In genomic region chr6:71486867-71487266, GRCm38 (mm10) we compare ENCODE assay signal across 23 mouse cellular contexts.
"Had no signal": no experiment of that assay in that cellular context is flagged by ENCODE, and none has a peak within 500 bp of the region (broad histone marks: within the 10 kb centered on the region; RNA-seq: fewer than 3 reads in every experiment).

No protein-coding gene starts in this region.

- H3K4me3 ChIP-seq: limb, embryonic 12.5 days; limb, embryonic 15.5 days; lung, embryonic 15.5 days; megakaryocyte, embryonic 14.5 days; midbrain, embryonic 10.5 days; neural tube, embryonic 12.5 days; neural tube, embryonic 15.5 days had no signal

- H3K27me3 ChIP-seq: limb, embryonic 12.5 days; limb, embryonic 15.5 days; lung, embryonic 15.5 days; megakaryocyte, embryonic 14.5 days; neural tube, embryonic 12.5 days; neural tube, embryonic 15.5 days had no signal

- H3K9ac ChIP-seq: limb, embryonic 12.5 days; limb, embryonic 15.5 days; liver, embryonic 14.5 days; lung, embryonic 15.5 days; neural tube, embryonic 12.5 days; neural tube, embryonic 15.5 days had no signal

- H3K4me1 ChIP-seq: limb, embryonic 12.5 days; limb, embryonic 15.5 days; lung, embryonic 15.5 days; midbrain, embryonic 10.5 days; neural tube, embryonic 12.5 days; neural tube, embryonic 15.5 days had no signal

- DNase-seq: kidney, adult 18-20 months; kidney, adult 9 months; kidney, postnatal 14 days; kidney, postnatal 4 days; left cerebral cortex, postnatal 4 days; lung, adult 18-20 months; lung, postnatal 10 days; lung, postnatal 36 days; midbrain, embryonic 14.5 days; retina, postnatal 1 day; right cerebral cortex, postnatal 25 days; spleen, adult 18-20 months; thymus, adult 2 months; thymus, postnatal 14 days; thymus, postnatal 4 days had no signal

- H3K36me3 ChIP-seq: limb, embryonic 12.5 days; limb, embryonic 15.5 days; lung, embryonic 15.5 days; midbrain, embryonic 10.5 days; neural tube, embryonic 12.5 days; neural tube, embryonic 15.5 days had no signal

- H3K4me2 ChIP-seq: limb, embryonic 12.5 days; limb, embryonic 15.5 days; lung, embryonic 15.5 days; neural tube, embryonic 12.5 days; neural tube, embryonic 15.5 days had no signal

- H3K9me3 ChIP-seq: limb, embryonic 12.5 days; limb, embryonic 15.5 days; lung, embryonic 15.5 days; midbrain, embryonic 10.5 days; neural tube, embryonic 12.5 days; neural tube, embryonic 15.5 days had no signal

- H3K27ac ChIP-seq: limb, embryonic 12.5 days; limb, embryonic 15.5 days; liver, embryonic 14.5 days; lung, embryonic 15.5 days; midbrain, embryonic 10.5 days; neural tube, embryonic 12.5 days; neural tube, embryonic 15.5 days had no signal
